Mouse (Mus musculus): ENCODE results near the gene Nsf.
A peak's percentile ranks its signal among the peaks of the same experiment; 100 is the strongest.

Gene Nsf

DNA sequence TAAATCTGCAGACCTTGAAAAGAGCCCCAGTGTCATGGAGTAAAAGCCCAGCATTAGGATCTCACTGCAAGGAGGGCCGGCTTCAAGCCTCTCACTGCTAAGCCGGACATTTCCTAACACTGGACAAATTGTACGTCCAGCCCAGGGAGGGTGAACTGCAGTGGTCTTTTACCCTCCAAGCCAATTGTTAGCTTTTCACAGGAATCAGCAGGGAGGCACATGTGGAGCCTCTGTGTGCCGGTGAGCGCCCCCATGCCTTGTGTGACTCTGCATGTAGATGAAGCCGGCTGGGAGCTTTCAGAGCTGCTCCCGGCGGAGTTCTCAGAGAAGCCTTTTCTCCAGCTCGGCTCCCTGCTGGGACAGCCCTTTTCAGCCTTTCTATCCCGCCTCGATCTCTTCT is 113.0 kb downstream of the Nsf start:
- no peak for DNase-seq (ENCODE audit: low read depth, low spot score)

- no peak for DNase-seq (ENCODE audit: low read depth, low spot score)
Observed at GRCm38 (mm10) chr11:103838955-103839354, 114.9 kb downstream of the Nsf start.

DNA sequence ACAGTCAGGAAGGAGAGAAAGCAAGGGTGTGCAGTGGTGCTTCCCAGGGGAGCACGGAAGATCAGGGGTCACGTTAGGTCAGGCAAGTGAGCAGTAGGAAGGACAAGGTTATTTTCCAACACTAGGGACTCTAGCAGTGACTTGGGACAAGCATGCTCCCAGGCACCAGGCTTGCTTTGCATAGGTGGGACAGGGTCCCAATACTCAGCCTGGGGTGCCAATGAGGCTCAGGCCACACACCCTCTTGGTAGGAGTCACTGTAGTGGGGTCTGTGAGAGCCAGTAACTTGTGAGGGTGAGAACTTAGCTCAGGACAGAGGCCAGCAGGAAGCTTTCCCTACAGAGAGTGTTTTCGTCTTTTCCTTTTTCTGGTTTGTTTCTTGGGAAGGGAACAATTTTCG is 121.5 kb downstream of the Nsf start:
- no peak for DNase-seq (ENCODE audit: low read depth, low spot score)

DNA sequence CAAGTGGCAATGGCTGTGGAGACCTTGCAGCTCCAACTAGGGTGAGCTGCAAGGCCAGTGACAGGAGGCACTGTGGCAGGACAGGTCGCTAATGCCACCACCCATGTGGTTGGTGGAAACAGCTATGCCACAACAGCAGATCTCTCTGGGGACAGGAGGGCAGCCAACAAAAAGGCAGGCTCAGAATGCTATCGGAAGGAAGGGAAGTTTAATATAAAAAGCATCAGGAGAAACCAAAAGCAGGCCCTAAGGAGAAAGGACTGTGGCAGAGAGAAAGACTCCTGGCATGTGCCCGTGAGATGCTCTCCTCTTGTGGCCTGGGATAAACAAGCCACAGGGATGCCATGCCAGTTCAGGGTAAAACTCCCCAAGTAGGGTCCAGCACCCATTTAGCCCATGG is 122.1 kb downstream of the Nsf start:
- no peak for DNase-seq (ENCODE audit: low read depth, low spot score)

GRCm38 (mm10) chr11:103830476-103830875 is 123.4 kb downstream of the Nsf start:
- no peak for DNase-seq (ENCODE audit: low read depth, low spot score)

DNA sequence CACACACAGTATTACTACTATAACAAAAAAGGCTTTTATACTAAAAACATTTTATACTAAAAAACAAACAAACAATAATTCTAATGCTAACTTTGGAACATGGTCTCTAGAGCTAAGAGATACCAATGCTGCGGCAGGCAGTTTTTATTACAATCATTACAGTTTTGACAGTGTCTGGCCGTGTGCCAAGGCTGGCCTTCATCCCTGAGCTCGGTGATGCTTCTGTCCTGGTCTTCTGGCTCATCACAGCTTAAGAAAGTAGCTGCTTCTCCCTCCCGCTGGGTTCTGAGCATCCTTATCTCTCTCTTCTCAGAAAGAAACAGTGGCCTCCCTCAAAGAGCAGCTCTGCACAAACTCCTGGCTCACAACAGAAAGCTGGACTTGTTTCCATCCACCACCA is 123.9 kb downstream of the Nsf start:
- DNase-seq (ENCODE audit: low read depth, low spot score) = no peak

- DNase-seq (ENCODE audit: low read depth, low spot score) = no peak
Observed at GRCm38 (mm10) chr11:103828866-103829265, 125.0 kb downstream of the Nsf start.

DNA sequence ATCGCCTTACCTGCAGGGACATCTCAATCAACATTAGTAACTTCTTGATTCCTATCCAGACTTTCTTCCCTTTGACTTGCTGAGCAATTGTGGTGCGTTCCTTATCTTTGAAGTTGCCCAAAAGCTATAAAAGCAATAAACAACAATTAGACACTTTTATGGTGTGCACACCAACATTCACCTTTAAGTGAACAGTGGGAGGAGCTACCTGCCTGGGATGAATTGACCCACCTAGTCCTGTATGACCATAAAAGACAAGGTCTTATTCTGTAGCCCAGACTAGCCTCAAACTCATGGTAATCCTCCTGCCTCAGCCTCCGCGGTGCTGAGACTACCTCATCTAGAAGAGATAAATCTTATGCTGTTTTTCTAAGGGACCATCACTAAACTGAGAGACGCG is 126.7 kb downstream of the Nsf start:
- no peak for DNase-seq (ENCODE audit: low read depth, low spot score)

- DNase-seq (ENCODE audit: low read depth, low spot score) = no peak
Observed at GRCm38 (mm10) chr11:103816719-103817118, 137.1 kb downstream of the Nsf start.

DNA sequence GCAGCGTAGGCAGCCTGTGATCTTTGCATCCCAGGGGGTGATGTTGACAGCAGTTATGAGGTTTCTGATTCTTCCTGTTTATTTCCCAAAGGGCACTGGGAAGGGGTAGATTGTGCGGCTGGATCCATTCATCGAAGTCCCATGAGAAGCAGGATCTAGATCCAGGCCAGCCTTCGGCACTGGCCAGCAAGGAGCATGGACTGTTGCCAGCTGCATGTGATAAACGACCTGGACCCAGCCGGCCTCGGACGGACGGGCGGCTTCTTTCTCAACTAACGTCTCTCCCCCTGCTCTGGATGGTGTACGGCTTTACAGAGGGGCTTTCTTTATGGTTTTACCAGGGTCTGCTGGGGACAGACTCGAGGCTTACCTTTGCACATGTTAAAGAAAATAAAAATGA is 137.9 kb downstream of the Nsf start:
- no peak for DNase-seq (ENCODE audit: low read depth, low spot score)

DNA sequence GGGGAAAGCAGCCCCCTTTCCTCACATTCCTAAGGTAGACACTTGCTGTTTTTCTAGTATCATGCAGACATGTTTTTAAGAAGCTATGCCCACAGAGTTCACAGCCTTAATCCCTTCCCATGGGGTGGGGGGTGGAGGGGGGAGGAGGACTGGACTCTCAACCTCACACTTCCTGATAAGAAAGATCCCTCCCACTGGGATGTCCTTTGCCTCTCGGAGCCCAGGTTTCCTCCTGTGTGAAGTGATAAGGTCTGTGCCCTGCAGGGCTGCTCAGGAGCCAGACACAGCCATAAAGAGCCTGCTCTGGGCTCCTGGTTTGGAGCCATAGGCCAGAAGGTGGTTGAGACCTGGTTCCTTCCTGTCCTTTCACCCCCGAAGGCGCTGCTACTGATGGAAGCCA is 139.0 kb downstream of the Nsf start:
- DNase-seq (ENCODE audit: low read depth, low spot score) = no peak

DNA sequence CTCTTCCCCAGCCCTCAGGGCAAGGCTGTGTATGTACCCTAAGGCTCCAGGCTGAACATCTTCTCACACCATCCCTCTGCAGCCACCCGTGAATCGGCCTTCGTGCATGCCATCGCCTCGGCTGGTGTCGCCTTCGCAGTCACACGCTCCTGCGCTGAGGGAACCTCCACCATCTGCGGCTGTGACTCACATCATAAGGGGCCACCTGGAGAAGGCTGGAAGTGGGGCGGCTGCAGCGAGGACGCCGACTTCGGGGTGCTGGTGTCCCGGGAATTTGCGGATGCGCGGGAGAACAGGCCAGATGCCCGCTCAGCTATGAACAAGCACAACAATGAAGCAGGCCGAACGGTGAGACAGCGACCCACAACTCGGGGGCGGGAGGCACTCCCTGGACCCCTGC is 142.6 kb downstream of the Nsf start:
- DNase-seq (ENCODE audit: low read depth, low spot score) = no peak

DNA sequence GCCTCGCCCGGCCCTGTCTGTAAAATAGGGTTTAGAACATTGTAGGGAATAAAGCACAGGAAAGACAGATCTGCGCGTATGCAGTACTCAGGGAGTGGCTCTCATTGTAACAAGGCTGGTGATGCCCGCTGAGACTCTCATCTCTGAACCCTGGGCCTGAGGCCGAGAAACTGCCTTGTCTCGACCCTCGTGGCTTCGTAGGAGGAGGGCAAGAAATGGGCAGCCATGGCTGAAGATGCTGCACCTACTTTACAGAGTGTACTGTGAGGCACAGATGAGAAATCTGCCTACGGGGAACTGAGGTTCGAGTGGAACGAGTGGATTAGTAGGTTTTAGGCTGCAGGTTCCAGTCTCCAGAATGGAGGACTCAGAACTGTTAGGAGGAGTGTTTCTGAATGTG is 143.2 kb downstream of the Nsf start:
- DNase-seq (ENCODE audit: low read depth, low spot score) = no peak

- DNase-seq (ENCODE audit: low read depth, low spot score) = peak; percentile 65
Observed at GRCm38 (mm10) chr11:103809611-103810598, 144.0 kb downstream of the Nsf start.

GRCm38 (mm10) chr11:103808771-103809610 is 144.9 kb downstream of the Nsf start:
- no peak for DNase-seq (ENCODE audit: low read depth, low spot score)

GRCm38 (mm10) chr11:103807966-103808365 is 145.9 kb downstream of the Nsf start:
- DNase-seq (ENCODE audit: low read depth, low spot score) = peak; percentile 33

- DNase-seq (ENCODE audit: low read depth, low spot score) = no peak
Observed at GRCm38 (mm10) chr11:103804804-103805203, 149.1 kb downstream of the Nsf start.

- DNase-seq (ENCODE audit: low read depth, low spot score) = no peak
Observed at GRCm38 (mm10) chr11:103804126-103804525, 149.7 kb downstream of the Nsf start.

DNA sequence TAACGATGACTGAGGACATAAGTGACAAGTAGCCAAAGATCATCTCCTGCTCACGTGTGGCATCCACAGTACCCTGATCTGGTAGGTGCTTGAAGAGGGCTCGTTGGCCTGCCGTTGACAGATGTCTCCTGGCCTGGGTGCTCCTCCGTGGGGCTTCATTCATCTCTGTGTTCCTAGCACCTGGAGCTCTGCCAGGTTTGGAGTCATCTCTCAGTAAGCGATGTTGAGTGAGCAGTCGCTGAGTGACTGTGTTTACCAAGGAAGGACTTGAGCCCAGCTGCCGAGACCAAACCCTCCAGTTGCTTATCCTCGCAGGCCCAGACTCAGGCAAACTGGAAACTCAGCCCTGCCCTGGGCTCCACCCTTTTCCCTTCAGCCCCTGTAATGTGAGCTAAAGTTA is 152.7 kb downstream of the Nsf start:
- no peak for DNase-seq (ENCODE audit: low read depth, low spot score)

GRCm38 (mm10) chr11:103789951-103790350 is 163.9 kb downstream of the Nsf start:
- DNase-seq (ENCODE audit: low read depth, low spot score) = no peak

GRCm38 (mm10) chr11:103780152-103780551 is 173.7 kb downstream of the Nsf start:
- DNase-seq (ENCODE audit: low read depth, low spot score) = no peak

DNA sequence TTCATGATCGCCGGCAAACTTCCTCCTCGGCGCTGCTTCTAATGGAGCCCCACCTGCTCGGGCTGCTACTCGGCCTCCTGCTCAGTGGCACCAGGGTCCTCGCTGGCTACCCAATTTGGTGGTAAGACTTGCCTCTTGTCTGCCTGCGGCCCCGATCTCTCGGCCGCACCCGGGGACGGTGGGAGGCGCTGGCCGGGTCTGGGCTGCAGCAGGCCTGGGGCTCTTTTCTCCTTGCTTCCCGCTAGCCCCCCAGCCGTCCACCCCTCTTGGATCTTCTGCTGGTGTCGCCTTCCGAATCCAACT is 179.7 kb downstream of the Nsf start:
- no peak for DNase-seq (ENCODE audit: low read depth, low spot score)

Data from retina, postnatal 7 days (tissue).